Mouse (Mus musculus) erythroblast, embryonic 14.5 days (primary cell): Measurements from ENCODE around the gene C2cd4a. TPM values are rescaled to one million over a fixed set of nuclear protein-coding genes. Genes with fewer than 3 reads are reported as not detected.

Experiments used
- H3K27me3 ChIP-seq: 2 replicates; pipeline ENCODE4 v1.6.1; 2012; ENCODE audit warnings: inconsistent platforms; ENCODE audit not compliant: control insufficient read depth
- H3K36me3 ChIP-seq: 2 replicates; pipeline ENCODE4 v1.6.1; 2012; ENCODE audit warnings: mild to moderate bottlenecking, inconsistent platforms; ENCODE audit not compliant: control insufficient read depth
- H3K4me1 ChIP-seq: 2 replicates; pipeline ENCODE4 v1.6.1; 2012; ENCODE audit warnings: inconsistent platforms; ENCODE audit not compliant: control insufficient read depth
- H3K4me3 ChIP-seq: replicated peaks from 2 replicates; pipeline ENCODE3; 2012; ENCODE audit warnings: moderate library complexity, mild to moderate bottlenecking, inconsistent platforms
- H3K9me3 ChIP-seq: 2 replicates; pipeline ENCODE4 v1.6.1; 2012; ENCODE audit warnings: low read length, inconsistent platforms, mixed read lengths; ENCODE audit not compliant: control insufficient read depth
- GATA1 ChIP-seq: IDR thresholded peaks from 2 replicates; pipeline ENCODE4 v1.6.1; 2012; ENCODE audit warnings: low read length, inconsistent platforms, mixed read lengths
- TAL1 ChIP-seq: IDR thresholded peaks from 3 replicates; pipeline ENCODE4 v1.6.1; 2012; ENCODE audit warnings: low read length, inconsistent platforms, mixed read lengths
- polyA plus RNA-seq: library from polyadenylated mRNA; stranded (reverse); fragments of >175 nt; gene quantifications from 2 replicates; pipeline ENCODE4 v1.2.3, GENCODE M21; 2012

The C2cd4a gene
- polyA plus RNA-seq, 1 experiment = 0.30 TPM

GRCm38 (mm10) chr9:67839981-67840859 lies 8.1 kb upstream of the C2cd4a start, which contains the start of gene Vps13c:
Gene Vps13c, plus strand, starts transcription at chr9:67840396.
- peaks cover 65% of the 10 kb centered on the region for H3K4me1 ChIP-seq

GRCm38 (mm10) chr9:67837311-67837710 lies 5.2 kb upstream of the C2cd4a start:
- H3K27me3 ChIP-seq = peaks cover 2% of the 10 kb centered on the region
- no peaks in the 10 kb centered on the region for H3K36me3 ChIP-seq
- no peaks in the 10 kb centered on the region for H3K9me3 ChIP-seq
- peaks cover 53% of the 10 kb centered on the region for H3K4me1 ChIP-seq
- TF ChIP-seq TAL1 (no peak), GATA1 (no peak)
- H3K4me3 ChIP-seq = no peak overlapping the region

More at GRCm38 (mm10) chr9:67839981-67840859, 8.1 kb upstream of the C2cd4a start, which contains the start of gene Vps13c:
- peak within 1 kb of the TSS; percentile 70 for H3K4me3 ChIP-seq
- TF ChIP-seq TAL1 = no peak
- TF ChIP-seq GATA1 = no peak
- H3K27me3 ChIP-seq = no peaks in the 10 kb centered on the region
- no peaks in the 10 kb centered on the region; the same call in 1 of the 2 replicates for H3K36me3 ChIP-seq
- H3K9me3 ChIP-seq = no peaks in the 10 kb centered on the region

- no peaks in the 10 kb centered on the region for H3K36me3 ChIP-seq
- no peak overlapping the region for H3K4me3 ChIP-seq
- no peak for TF ChIP-seq GATA1
- no peak for TF ChIP-seq TAL1
- peaks cover 51% of the 10 kb centered on the region for H3K4me1 ChIP-seq
- H3K9me3 ChIP-seq = no peaks in the 10 kb centered on the region
- H3K27me3 ChIP-seq = peaks cover 27% of the 10 kb centered on the region
Observed at GRCm38 (mm10) chr9:67834535-67834934, 2.4 kb upstream of the C2cd4a start.

- H3K4me3 ChIP-seq = peak overlapping the region; percentile 69
- peaks cover 31% of the 10 kb centered on the region for H3K27me3 ChIP-seq
- TF ChIP-seq TAL1 (no peak), GATA1 (no peak)
- no peaks in the 10 kb centered on the region for H3K36me3 ChIP-seq
- H3K4me1 ChIP-seq = peaks cover 31% of the 10 kb centered on the region
- no peaks in the 10 kb centered on the region for H3K9me3 ChIP-seq
Observed at GRCm38 (mm10) chr9:67831359-67832045, 628 bp downstream of the C2cd4a start.

- Histone ChIP-seq H3K36me3 (no peaks in the 10 kb centered on the region), H3K4me1 (peaks cover 31% of the 10 kb centered on the region), H3K27me3 (peaks cover 31% of the 10 kb centered on the region), H3K9me3 (no peaks in the 10 kb centered on the region), H3K4me3 (peak overlapping the region; percentile 69)
- TF ChIP-seq GATA1 = no peak
- no peak for TF ChIP-seq TAL1
Observed at GRCm38 (mm10) chr9:67830411-67831358, 1.4 kb downstream of the C2cd4a start.

GRCm38 (mm10) chr9:67828182-67828581 lies 3.9 kb downstream of the C2cd4a start:
- peaks cover 31% of the 10 kb centered on the region for H3K27me3 ChIP-seq
- H3K4me1 ChIP-seq = peaks cover 29% of the 10 kb centered on the region
- peaks cover 3% of the 10 kb centered on the region; the same call in 1 of the 2 replicates for H3K9me3 ChIP-seq
- no peak for TF ChIP-seq GATA1
- TF ChIP-seq TAL1 = no peak
- H3K36me3 ChIP-seq = no peaks in the 10 kb centered on the region
- H3K4me3 ChIP-seq = no peak overlapping the region

GRCm38 (mm10) chr9:67825527-67825926 lies 6.6 kb downstream of the C2cd4a start:
- no peak for TF ChIP-seq GATA1
- no peak for TF ChIP-seq TAL1
- H3K9me3 ChIP-seq = peaks cover 3% of the 10 kb centered on the region; the same call in 1 of the 2 replicates
- peaks cover 6% of the 10 kb centered on the region for H3K4me1 ChIP-seq
- peaks cover 11% of the 10 kb centered on the region for H3K27me3 ChIP-seq
- H3K4me3 ChIP-seq = no peak overlapping the region
- H3K36me3 ChIP-seq = no peaks in the 10 kb centered on the region

- Histone ChIP-seq H3K9me3 (peaks cover 3% of the 10 kb centered on the region; the same call in 1 of the 2 replicates), H3K36me3 (no peaks in the 10 kb centered on the region), H3K27me3 (no peaks in the 10 kb centered on the region), H3K4me3 (no peak overlapping the region), H3K4me1 (no peaks in the 10 kb centered on the region)
- no peak for TF ChIP-seq GATA1
- TF ChIP-seq TAL1 = no peak
Observed at GRCm38 (mm10) chr9:67823131-67823530, 9.0 kb downstream of the C2cd4a start.
